Mouse (Mus musculus): ENCODE results near the gene Dll4. TPM values are rescaled to one million over a fixed set of nuclear protein-coding genes. Genes with fewer than 3 reads are reported as not detected.

Dll4 gene
- total and polyA plus RNA-seq, 3 experiments, result 13.7 to 22.0 (median 15.8) TPM

DNA sequence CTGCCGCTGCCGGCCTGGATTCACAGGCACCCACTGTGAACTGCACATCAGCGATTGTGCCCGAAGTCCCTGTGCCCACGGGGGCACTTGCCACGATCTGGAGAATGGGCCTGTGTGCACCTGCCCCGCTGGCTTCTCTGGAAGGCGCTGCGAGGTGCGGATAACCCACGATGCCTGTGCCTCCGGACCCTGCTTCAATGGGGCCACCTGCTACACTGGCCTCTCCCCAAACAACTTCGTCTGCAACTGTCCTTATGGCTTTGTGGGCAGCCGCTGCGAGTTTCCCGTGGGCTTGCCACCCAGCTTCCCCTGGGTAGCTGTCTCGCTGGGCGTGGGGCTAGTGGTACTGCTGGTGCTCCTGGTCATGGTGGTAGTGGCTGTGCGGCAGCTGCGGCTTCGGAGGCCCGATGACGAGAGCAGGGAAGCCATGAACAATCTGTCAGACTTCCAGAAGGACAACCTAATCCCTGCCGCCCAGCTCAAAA lies 6.6 kb downstream of the Dll4 start:
- peaks cover 8% of the 10 kb centered on the region for H3K4me1 ChIP-seq (ENCODE audit: control insufficient read depth, insufficient read depth, low read length)
- peak overlapping the region; percentile 44 for H3K9ac ChIP-seq (ENCODE audit: low read depth, low read length)
- H3K36me3 ChIP-seq (ENCODE audit: control insufficient read depth, insufficient read depth, low read length), result peaks cover 12% of the 10 kb centered on the region
- no peaks in the 10 kb centered on the region for H3K27me3 ChIP-seq (ENCODE audit: control insufficient read depth, insufficient read depth, low read length)
- TF ChIP-seq CTCF (IDR thresholded peaks at IDR 0.05) (no peak), EP300 (IDR thresholded peaks at IDR 0.05; ENCODE audit: insufficient read depth, low read depth, low read length) (no peak), POLR2A (IDR thresholded peaks at IDR 0.05; ENCODE audit: insufficient read depth, low read depth, low read length) (no peak)
- peak overlapping the region; percentile 36 for H3K4me3 ChIP-seq
- peaks cover 2% of the 10 kb centered on the region; the same call in 1 of the 2 replicates for H3K79me2 ChIP-seq (replicated peaks; ENCODE audit: control insufficient read depth, insufficient read depth, low read length)
- intact Hi-C loops (cut with DNase I), result no loop called here
- peak in 1 of 2 experiments; percentile 25 for DNase-seq
- 48% methylated on average over 24 of the region's 24 CpGs for WGBS
- H3K27ac ChIP-seq, result peak overlapping the region; percentile 53

DNA sequence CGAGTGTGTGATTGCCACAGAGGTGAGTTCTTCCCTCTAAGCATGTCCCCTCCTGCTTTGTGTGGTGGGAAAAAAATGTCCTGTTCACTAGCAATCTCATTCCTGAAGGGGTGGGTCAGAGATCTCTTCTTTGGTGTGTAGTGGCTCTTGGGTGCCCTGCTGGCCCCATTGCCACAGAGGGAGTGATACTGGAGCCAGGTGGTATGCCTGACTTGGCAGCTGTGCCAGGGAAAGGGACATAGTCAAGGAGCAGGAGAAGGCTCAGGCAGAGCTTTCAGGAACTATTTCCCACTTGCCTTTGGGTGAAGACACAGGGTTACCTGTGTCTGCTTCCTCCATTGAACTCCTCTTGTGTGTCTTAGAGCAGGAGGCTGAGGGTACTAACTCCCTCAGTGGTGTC lies 8.6 kb downstream of the Dll4 start:
- Histone ChIP-seq H3K36me3 (ENCODE audit: control insufficient read depth, insufficient read depth, low read length) (peaks cover 16% of the 10 kb centered on the region), H3K27ac (peak overlapping the region; percentile 90), H3K79me2 (replicated peaks; ENCODE audit: control insufficient read depth, insufficient read depth, low read length) (0 out of 2 replicates have a peak, but pooled peaks cover 2% of the 10 kb centered on the region), H3K4me3 (peak overlapping the region; percentile 19), H3K27me3 (ENCODE audit: control insufficient read depth, insufficient read depth, low read length) (no peaks in the 10 kb centered on the region), H3K4me1 (ENCODE audit: control insufficient read depth, insufficient read depth, low read length) (peaks cover 12% of the 10 kb centered on the region), H3K9ac (ENCODE audit: low read depth, low read length) (peak overlapping the region; percentile 14; the same call in 1 of the 2 replicates)
- intact Hi-C loops (cut with DNase I), result no loop called here
- DNase-seq, result no peak
- no peak for TF ChIP-seq EP300 (IDR thresholded peaks at IDR 0.05; ENCODE audit: insufficient read depth, low read depth, low read length)
- TF ChIP-seq CTCF (IDR thresholded peaks at IDR 0.05), result no peak
- no peak for TF ChIP-seq POLR2A (IDR thresholded peaks at IDR 0.05; ENCODE audit: insufficient read depth, low read depth, low read length)
- WGBS, result 43% methylated on average over 1 of the region's 1 CpGs

DNA sequence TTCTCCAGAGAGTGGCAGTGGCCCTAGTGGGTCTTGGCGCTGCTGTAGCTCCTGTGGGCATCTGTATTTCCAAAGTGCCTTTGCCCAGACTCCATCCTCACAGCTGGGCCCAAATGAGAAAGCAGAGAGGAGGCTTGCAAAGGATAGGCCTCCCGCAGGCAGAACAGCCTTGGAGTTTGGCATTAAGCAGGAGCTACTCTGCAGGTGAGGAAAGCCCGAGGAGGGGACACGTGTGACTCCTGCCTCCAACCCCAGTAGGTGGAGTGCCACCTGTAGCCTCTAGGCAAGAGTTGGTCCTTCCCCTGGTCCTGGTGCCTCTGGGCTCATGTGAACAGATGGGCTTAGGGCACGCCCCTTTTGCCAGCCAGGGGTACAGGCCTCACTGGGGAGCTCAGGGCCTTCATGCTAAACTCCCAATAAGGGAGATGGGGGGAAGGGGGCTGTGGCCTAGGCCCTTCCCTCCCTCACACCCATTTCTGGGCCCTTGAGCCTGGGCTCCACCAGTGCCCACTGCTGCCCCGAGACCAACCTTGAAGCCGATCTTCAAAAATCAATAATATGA lies 9.5 kb downstream of the Dll4 start:
- H3K4me1 ChIP-seq (ENCODE audit: control insufficient read depth, insufficient read depth, low read length), result peaks cover 11% of the 10 kb centered on the region
- intact Hi-C loops (cut with DNase I), result no loop called here
- peak overlapping the region; percentile 19 for H3K4me3 ChIP-seq
- no peak for DNase-seq
- H3K9ac ChIP-seq (ENCODE audit: low read depth, low read length), result no peak overlapping the region
- H3K79me2 ChIP-seq (replicated peaks; ENCODE audit: control insufficient read depth, insufficient read depth, low read length), result 0 out of 2 replicates have a peak, but pooled peaks cover 2% of the 10 kb centered on the region
- H3K27ac ChIP-seq, result peak overlapping the region; percentile 90
- WGBS, result 71% methylated on average over 7 of the region's 7 CpGs
- H3K36me3 ChIP-seq (ENCODE audit: control insufficient read depth, insufficient read depth, low read length), result peaks cover 16% of the 10 kb centered on the region
- no peaks in the 10 kb centered on the region for H3K27me3 ChIP-seq (ENCODE audit: control insufficient read depth, insufficient read depth, low read length)
- no peak for TF ChIP-seq POLR2A (IDR thresholded peaks at IDR 0.05; ENCODE audit: insufficient read depth, low read depth, low read length)
- no peak for TF ChIP-seq EP300 (IDR thresholded peaks at IDR 0.05; ENCODE audit: insufficient read depth, low read depth, low read length)
- no peak for TF ChIP-seq CTCF (IDR thresholded peaks at IDR 0.05)

DNA sequence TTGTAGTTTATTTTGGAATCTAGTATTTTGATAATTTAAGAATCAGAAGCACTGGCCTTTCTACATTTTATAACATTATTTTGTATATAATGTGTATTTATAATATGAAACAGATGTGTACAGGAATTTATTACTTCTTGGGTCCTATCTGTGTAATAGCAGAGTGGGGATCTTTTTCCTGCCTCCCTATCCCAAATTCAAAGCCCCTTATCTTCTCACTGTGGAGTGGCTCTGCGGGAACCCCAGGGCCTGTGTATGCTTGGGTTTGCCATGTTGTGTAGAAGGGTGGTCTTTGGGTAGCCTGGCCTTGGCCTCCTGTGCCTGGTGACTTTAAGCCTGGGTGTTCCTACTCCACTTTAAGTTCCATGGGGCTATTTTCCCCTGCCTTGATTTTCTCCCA lies 10.0 kb downstream of the Dll4 start:
- no peak for DNase-seq
- TF ChIP-seq POLR2A (IDR thresholded peaks at IDR 0.05; ENCODE audit: insufficient read depth, low read depth, low read length), result no peak
- no peak for TF ChIP-seq EP300 (IDR thresholded peaks at IDR 0.05; ENCODE audit: insufficient read depth, low read depth, low read length)
- no peak for TF ChIP-seq CTCF (IDR thresholded peaks at IDR 0.05)
- Histone ChIP-seq H3K79me2 (replicated peaks; ENCODE audit: control insufficient read depth, insufficient read depth, low read length) (0 out of 2 replicates have a peak, but pooled peaks cover under 1% of the 10 kb centered on the region), H3K4me1 (ENCODE audit: control insufficient read depth, insufficient read depth, low read length) (peaks cover 10% of the 10 kb centered on the region), H3K27me3 (ENCODE audit: control insufficient read depth, insufficient read depth, low read length) (no peaks in the 10 kb centered on the region), H3K36me3 (ENCODE audit: control insufficient read depth, insufficient read depth, low read length) (peaks cover 16% of the 10 kb centered on the region), H3K27ac (peak overlapping the region; percentile 90), H3K4me3 (peak overlapping the region; percentile 19), H3K9ac (ENCODE audit: low read depth, low read length) (no peak overlapping the region; the same call in 1 of the 2 replicates)
- WGBS, result 43% methylated on average over 1 of the region's 1 CpGs
- intact Hi-C loops (cut with DNase I), result no loop called here

DNA sequence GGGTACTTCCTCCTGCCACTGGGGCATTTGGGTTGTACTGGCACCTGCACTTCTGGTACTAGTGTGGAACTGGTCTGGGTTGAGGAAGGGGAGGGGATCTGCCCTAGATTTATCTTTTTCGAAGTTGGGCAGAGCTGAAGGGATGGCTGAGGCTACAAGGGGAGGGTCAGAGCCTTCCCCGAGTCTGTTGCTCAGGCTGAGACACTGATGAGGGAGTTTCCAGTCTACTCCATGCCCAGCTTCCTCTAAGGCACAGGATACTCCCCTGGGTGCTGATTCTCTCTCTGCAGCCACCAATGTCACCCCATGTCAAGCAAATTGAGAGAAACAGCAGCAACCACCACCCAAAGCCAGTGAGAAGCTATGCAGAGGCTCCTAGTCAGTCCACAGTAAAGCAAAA lies 10.4 kb downstream of the Dll4 start:
- no peak for TF ChIP-seq POLR2A (IDR thresholded peaks at IDR 0.05; ENCODE audit: insufficient read depth, low read depth, low read length)
- no peak for TF ChIP-seq CTCF (IDR thresholded peaks at IDR 0.05)
- no peak for TF ChIP-seq EP300 (IDR thresholded peaks at IDR 0.05; ENCODE audit: insufficient read depth, low read depth, low read length)
- H3K79me2 ChIP-seq (replicated peaks; ENCODE audit: control insufficient read depth, insufficient read depth, low read length), result no peaks in the 10 kb centered on the region
- peaks cover 9% of the 10 kb centered on the region for H3K4me1 ChIP-seq (ENCODE audit: control insufficient read depth, insufficient read depth, low read length)
- peaks cover 16% of the 10 kb centered on the region for H3K36me3 ChIP-seq (ENCODE audit: control insufficient read depth, insufficient read depth, low read length)
- H3K27me3 ChIP-seq (ENCODE audit: control insufficient read depth, insufficient read depth, low read length), result no peaks in the 10 kb centered on the region
- intact Hi-C loops (cut with DNase I), result loop anchor here (1.0 to 2.0 kb wide), 3 partner anchors 9 to 75 kb away; no protein-coding TSS in a partner anchor
- WGBS, result 32% methylated on average over 2 of the region's 2 CpGs
- H3K9ac ChIP-seq (ENCODE audit: low read depth, low read length), result peak overlapping the region; percentile 13
- peak overlapping the region; percentile 90 for H3K27ac ChIP-seq
- DNase-seq, result no peak
- H3K4me3 ChIP-seq, result peak overlapping the region; percentile 19

DNA sequence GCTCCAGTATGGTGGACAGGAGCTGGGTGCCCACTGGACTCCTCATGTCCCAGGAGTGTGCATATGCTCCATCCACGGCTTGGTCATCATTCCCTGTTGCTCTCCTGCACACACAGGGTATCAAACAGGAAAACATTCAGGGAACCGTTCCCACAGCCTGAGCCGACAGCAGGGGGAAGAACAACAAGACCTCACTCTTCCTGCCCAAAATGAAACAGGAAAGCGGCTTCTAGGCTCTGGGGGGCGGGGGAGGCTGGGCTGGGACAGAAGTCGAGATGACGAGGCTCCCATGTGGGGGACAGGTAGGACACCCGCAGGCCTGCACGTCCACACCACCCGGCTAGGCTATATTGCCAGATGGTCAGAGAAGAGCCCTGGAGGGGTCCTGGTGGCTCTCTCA lies 10.9 kb downstream of the Dll4 start:
- H3K9ac ChIP-seq (ENCODE audit: low read depth, low read length), result peak overlapping the region; percentile 13
- peaks cover 11% of the 10 kb centered on the region for H3K36me3 ChIP-seq (ENCODE audit: control insufficient read depth, insufficient read depth, low read length)
- intact Hi-C loops (cut with DNase I), result loop anchor here (1.0 to 2.0 kb wide), 3 partner anchors 9 to 75 kb away; no protein-coding TSS in a partner anchor
- H3K27ac ChIP-seq, result peak overlapping the region; percentile 90
- peak overlapping the region; percentile 23 for H3K4me3 ChIP-seq
- 51% methylated on average over 10 of the region's 10 CpGs for WGBS
- peak; percentile 89 for TF ChIP-seq EP300 (IDR thresholded peaks at IDR 0.05; ENCODE audit: insufficient read depth, low read depth, low read length)
- peak; percentile 45; the same call in 1 of the 2 replicates for TF ChIP-seq POLR2A (IDR thresholded peaks at IDR 0.05; ENCODE audit: insufficient read depth, low read depth, low read length)
- 0 out of 2 replicates have a peak, but pooled peaks have one; percentile 5 for TF ChIP-seq CTCF (IDR thresholded peaks at IDR 0.05)
- DNase-seq, result peak; percentile 61 to 67
- H3K27me3 ChIP-seq (ENCODE audit: control insufficient read depth, insufficient read depth, low read length), result no peaks in the 10 kb centered on the region
- H3K4me1 ChIP-seq (ENCODE audit: control insufficient read depth, insufficient read depth, low read length), result peaks cover 9% of the 10 kb centered on the region
- H3K79me2 ChIP-seq (replicated peaks; ENCODE audit: control insufficient read depth, insufficient read depth, low read length), result no peaks in the 10 kb centered on the region
